Mouse (Mus musculus) liver, embryonic 14.5 days (tissue): ENCODE results near the gene Uimc1.

Source experiments
- CTCF ChIP-seq: IDR thresholded peaks from 2 replicates; pipeline ENCODE4 v1.5.1; 2016; ENCODE audit warnings: antibody characterized with exemption, low read depth, control low read depth
- EP300 ChIP-seq: IDR thresholded peaks from 2 replicates; pipeline ENCODE4 v1.6.1; 2016; ENCODE audit warnings: antibody characterized with exemption, low read depth

DNA sequence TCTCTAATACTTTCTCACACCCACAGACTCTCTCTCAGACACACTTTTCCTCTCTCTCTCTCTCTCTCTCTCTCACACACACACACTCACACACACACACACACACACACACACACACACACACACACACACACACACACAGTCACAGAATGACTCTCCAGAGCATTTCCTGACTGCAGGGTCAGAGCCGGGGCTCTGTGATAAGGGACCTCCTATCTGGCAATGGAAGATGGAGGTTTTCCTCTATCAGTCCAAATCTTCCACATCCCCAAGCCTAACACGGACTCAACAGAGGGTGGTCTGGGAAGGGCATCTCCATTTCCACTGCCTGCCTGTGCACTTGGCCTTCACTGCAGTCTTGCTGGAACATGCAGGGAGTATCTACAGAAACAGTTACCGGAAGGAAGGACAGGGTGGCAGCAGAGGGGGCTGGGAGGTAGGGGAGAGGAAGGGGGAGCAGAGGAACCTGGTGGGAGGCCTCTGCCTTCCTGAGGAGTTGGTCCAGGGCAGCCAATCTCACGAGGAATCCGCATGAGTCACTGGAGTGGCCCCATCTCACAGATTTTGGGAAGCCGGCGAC, 111.8 kb downstream of the Uimc1 start:
- TF ChIP-seq CTCF (no peak), EP300 (no peak)
